Mouse (Mus musculus): ENCODE data around the gene Nrp2.

Gene Nrp2

DNA sequence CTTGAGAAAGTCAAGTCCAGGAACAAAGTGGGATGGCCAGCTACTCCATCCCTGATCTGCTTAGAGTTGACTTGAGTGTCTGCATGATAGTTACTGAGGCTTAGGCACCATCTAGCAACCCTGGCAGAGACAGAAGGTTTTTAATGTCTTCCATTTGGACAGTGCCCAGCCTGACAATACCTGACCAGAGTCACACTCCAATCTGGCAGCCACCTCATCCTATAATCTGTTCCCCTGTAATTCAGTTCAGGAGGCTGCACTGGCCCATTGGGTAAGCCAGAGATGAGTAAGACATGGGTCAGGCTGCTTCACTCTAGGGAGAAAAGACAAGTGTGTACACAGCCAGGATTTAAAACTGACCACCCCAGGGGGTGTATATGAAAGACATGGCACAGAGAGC is 79.5 kb downstream of the Nrp2 start:
- DNase-seq (ENCODE audit: low spot score in 2 of 2), result no peak

DNA sequence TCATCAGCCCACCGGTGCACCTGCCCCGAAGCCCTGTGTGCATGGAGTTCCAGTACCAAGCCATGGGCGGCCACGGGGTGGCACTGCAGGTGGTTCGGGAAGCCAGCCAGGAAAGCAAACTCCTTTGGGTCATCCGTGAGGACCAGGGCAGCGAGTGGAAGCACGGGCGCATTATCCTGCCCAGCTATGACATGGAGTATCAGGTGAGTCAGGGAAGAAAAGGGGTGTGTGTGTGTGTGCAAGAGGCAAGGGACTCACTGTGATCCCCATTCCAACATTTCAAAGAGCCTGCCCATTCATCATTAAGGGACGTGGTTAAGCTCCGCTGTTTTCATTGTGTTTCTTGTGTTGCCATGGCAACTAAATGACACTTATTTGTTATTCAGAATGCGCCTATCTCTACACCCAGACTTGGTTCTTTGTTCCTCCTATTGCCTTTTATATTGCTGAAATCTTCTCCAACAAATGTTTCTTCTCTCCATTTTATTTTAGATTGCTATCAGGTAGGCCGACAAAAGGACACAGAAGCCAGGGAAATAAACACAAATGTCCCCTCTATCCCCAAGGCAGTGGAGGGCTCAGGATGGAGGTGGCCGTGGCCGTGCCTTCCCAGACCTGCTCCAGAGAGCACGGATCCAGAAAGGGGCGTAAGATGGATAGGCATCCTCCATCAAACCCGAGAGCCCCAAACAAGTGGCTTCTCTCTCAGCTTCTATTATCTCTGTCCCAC is 80.4 kb downstream of the Nrp2 start:
- no peak for DNase-seq (ENCODE audit: low spot score in 2 of 2)

DNA sequence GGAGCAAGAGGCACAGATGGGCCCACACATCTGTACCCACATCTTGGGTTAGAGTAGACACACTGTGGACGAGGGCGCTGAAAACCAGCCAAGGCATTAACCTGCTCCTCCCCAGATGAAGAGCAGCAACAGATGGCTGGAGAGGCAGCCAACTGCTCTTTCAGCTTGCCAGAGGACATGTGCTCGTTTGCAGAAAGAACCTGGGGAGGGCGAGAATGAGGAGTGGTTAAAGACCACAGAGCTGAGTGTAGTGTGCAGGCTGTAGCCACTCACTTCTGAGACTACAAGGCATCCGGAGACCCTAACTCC is 81.0 kb downstream of the Nrp2 start:
- no peak for DNase-seq (ENCODE audit: low spot score in 2 of 2)

DNA sequence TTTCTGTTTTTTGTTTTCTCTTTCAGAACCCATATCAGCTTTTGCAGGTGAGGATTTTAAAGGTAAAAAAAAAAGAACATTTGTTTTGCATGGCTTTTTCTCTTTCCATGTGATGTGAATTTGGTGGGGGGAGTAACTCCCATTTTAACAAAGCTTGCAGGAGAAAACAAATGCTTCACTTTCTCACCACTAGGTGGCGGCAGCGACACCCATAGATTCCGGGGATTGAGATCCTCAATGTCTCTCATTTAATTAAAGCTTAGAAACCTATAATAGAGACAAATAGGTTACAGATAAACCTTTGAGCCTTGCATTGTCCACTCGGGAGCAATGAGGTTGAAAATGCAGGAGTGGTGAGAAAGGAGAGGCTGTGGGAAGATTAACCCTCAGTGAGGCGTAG is 83.2 kb downstream of the Nrp2 start:
- DNase-seq (ENCODE audit: low spot score in 2 of 2), result peak; percentile 35 to 43

DNA sequence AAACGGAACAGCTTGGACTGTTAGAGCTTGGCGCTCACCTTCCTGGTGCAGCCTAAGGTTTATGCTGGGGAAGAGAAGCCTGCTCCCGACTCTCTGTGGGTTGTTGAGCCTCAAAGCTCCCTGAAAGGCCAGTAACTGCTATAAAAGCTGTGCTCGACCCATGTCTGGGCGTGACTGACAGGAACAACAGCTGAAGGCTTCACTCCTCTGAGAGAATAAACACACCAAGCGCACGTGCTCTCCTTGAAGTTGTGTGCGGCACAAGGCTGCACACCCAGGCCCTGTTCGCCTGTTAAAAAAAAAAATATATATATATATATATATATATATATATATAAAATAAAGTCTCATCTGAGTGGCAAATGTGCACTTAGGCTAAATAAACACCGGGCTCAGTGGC is 84.5 kb downstream of the Nrp2 start:
- DNase-seq (ENCODE audit: low spot score in 2 of 2), result no peak

DNA sequence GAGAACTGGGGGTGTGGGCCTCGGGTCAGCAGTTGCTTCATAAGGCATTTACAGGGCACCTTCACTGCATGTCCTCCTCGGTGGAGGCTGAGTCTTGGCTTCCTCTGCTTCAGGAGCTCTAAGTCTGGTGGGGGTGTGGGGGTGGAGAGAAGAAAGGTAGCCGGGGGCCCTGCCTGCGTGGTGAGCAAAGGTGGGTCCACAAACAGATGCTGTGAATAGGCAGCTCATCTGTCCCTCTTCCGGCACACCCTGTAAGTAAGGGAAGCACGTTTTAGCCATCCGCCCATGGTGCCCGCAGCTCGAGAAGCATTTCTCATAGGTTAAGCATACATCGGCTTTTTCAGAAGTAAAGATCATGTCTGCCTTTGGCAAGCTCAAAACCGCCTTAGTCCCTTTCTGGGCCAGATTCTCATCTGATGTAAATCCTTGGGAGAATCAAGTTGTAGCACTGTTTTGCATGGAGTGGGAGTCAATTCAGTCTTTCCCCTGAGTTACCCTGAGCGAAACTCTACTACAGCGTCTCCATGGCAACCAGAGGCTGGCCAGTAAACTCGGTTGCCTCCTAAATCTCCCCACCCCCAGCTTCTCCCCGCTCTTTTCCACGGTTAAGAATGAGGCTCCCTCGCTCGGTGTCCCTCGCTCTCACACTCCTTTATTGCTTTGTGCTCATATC is 91.3 kb downstream of the Nrp2 start:
- no peak for DNase-seq (ENCODE audit: low spot score in 2 of 2)

DNA sequence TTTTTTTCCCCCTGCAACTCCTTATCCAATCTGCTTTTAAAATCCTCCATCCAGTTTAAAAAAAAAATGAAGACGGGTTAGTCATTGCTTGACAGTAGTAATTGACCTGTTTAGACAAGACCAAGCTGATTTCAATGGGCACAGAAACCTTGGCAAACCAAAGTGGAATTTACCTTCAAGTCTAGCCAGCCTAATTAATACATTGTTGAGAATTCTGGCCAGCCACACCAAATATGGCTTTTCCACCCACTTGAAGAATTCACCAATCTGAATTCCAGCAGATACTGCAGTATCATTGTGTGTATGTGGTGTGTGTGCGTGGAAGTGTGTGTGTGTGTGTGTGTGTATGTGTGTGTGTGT is 91.8 kb downstream of the Nrp2 start:
- no peak for DNase-seq (ENCODE audit: low spot score in 2 of 2)

DNA sequence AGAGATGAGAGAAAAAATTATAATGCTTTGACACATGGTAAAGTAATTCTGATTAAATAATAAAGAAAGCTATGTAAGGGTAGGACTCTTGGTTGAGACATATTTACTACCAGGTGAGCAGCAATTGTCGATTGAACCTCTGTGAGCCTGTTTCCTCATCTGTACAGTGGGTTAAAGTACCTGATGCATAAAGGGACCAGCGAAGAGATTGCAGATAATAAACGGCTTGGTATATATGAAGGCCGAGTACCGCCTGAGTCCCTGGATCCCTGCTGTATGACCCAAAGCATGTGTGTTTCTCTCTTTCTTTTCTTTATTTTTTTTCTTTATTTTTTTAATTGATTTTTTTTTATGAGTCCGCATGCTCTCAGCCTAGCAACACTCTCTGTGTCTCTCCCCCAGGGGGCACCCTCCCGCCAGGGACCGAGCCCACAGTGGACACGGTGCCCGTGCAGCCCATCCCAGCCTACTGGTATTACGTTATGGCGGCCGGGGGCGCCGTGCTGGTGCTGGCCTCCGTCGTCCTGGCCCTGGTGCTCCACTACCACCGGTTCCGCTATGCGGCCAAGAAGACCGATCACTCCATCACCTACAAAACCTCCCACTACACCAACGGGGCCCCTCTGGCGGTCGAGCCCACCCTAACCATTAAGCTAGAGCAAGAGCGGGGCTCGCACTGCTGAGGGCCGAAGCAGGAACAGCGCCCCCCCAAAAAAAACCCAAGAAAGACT is 92.4 kb downstream of the Nrp2 start:
- peak; percentile 59 to 64 for DNase-seq (ENCODE audit: low spot score in 2 of 2)

DNA sequence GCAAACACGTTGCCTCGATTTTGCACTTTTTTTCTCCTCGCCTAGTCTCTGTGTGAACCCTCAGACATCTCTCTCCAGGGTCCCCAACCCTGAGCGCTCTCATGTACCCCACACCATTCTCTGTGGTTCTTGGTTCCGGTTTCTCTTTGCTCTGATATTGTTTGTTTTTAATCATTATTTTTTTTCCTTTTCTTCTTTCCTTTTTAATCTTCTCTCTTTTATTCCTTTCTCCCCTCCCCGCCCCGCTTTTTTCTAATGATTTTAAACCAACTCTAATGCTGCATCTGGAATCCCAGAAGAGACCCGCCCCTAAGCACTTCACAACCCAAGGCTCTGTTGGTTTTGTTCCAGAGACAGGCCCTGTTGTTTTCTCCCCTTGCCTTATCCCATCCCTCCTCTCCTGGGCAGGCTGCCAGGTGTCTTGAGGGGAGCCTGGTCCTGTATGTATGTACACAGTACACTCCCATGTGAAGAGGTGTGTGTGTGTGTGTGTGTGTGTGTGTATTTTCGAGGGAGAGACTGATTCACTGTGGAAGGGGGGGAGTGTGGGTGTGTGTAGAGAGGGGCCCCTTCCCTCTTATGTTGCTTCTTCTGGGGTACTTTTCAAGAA is 93.1 kb downstream of the Nrp2 start:
- DNase-seq (ENCODE audit: low spot score in 2 of 2), result no peak

DNA sequence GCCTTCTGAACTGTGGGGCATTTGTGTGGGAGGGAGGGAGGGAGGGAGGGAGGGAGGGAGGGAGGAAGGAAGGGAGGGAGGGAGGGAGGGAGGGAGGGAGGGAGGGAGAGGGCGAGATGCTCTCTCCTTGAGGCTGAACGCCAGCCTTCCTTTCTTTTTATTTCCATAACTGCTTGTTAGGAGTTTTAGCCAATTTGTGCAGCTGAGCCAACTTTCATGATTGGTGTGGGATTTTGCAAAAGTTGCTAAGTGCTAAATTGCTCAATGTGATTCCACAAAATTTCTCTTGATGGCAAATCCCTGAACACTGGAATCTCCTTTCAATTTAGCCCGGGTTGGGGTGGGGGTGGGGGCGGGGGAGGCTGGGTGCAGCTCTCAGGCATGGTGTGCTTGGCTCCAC is 96.3 kb downstream of the Nrp2 start:
- no peak for DNase-seq (ENCODE audit: low spot score in 2 of 2)

DNA sequence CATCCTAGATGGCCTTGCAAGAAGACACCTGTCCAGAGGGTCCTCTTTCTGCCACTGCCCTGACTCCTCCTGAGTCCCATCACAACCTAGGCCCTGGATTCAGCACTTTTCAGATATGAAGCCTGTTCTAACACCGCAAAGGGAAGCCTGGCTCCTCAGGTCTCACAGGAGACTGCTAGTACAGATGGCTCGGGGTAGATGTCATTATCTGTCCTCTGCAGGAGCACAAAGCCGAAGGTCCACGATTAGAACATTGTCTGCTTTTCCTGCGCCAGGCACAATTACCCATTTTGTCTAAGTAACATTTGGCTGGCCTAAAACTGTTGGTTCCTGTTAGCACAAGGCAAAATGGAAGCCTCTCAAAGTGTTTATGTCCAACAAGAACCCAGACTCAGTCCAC is 97.3 kb downstream of the Nrp2 start:
- no peak for DNase-seq (ENCODE audit: low spot score in 2 of 2)

DNA sequence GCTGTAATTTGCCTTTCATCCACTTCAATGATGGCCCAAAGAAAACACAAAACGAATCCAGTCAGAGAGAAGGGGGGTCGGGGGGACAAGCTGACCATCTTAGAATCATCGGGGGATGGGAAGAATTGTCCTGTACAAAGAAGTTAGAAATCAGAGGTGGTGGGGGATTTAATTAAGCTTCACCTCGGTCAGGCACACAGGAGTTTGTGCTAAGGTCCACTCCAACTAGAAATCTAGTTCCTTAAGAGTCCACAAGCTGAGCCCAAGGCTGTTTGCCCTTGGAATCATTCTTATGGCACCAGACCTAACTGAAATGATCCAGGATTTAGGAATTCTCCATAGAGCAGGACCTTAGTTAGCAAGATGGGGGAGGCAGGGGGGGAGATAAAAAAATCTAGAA is 98.3 kb downstream of the Nrp2 start:
- no peak for DNase-seq (ENCODE audit: low spot score in 2 of 2)

DNA sequence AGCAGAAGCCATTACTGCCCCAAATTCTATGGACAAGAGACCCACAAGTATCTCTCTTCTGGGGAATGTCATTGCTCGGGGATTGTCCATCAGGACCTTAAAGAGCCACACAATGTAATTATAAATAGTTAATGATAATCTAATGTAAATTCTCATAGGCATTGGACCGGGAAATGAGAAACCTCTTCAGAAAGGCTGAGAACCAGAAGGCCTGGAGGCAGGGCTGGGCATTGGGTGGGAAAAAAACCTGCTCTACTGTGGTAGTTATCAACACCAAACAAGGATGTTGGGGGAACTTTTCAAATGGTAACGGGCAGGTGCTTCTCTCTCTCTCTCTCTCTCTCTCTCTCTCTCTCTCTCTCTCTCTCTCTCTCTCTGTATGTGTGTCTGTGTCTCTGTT is 98.8 kb downstream of the Nrp2 start:
- DNase-seq (ENCODE audit: low spot score in 2 of 2), result no peak

DNA sequence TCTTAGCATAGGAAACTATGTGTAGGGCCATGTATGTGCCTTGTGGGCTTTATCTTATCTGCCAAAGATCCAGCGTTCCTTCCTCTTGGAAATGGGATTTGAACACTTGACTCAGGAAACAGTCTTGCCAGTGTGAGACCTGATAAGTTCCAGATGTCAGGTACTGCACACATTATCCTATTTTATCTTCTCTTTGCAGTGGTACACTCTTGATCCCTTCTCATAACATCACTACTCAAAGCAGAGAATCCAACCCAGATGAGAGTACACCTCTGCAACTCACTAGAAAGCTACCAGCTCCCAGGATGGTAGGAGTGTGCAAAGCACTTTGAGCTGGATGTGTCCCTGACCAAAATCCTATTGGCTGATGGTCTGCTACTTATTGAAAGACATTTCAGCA is 100.5 kb downstream of the Nrp2 start:
- no peak for DNase-seq (ENCODE audit: low spot score in 2 of 2)

DNA sequence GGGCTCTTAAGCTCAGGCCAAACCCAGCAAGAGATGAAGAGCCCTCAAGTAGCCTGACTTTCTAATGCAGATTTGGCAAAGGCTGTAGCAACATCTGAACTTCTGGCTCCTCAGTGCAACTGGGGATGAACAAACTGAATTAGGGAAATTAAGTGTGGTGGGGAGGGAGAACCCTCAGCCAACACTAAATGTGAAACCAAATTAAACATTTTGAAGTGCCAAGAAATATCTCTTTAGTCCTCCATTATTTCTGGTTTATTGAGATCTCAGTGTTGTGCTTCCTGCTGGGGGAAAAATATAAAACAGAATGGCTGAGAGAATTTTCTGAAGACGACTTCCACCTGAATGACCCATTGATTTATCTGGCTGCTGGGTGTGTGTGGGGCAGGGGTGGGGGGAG is 102.9 kb downstream of the Nrp2 start:
- no peak for DNase-seq (ENCODE audit: low spot score in 2 of 2)

DNA sequence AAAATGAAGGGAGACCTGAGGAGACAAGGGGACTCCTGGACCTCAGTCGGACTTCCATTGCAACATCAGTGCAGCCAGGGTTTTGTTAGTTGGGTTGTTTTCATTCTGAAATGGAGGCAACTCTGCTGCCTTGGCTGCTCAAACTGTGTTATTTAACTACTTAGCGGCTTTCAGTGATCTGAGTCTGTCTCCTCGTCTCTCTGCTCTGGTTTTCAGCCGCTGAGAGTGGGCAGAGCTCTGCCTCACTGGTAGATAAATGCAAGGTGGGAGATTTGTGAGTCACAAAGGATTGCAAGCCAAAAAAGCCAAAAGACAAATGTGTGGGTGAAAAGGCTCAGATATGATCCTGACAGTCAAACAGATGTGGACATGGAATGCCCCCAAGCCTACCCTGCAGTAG is 105.3 kb downstream of the Nrp2 start:
- DNase-seq (ENCODE audit: low spot score in 2 of 2), result no peak

DNA sequence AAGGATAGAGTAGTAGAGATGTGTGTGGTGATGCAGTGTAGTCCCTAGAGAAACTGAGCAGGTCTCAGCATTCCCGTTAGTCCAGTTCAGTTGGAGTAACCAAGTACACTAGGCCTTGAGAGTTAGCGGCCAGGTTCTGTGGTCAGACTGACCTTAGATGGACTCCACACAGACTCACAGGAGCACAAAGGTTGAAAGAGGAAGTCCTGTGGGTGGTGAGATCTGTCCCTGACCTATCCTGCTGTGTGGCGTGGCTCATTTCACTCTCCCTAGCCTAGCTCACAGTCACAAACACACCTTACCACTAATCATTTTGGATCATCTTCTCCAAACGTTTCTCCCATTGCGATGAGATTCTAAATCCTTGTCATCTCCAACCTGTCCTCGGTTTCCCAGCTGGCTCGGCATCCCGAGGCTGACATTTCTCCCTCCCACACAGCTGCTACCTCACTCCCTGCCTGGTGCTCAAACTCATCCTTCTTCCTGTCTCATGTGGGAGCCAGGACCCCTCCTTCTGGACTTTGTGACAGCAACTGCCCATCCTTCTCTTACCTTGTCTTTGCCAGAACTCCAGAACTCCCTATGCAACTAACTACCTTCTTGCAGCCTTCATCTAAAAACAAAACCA is 106.6 kb downstream of the Nrp2 start:
- no peak for DNase-seq (ENCODE audit: low spot score in 2 of 2)

DNA sequence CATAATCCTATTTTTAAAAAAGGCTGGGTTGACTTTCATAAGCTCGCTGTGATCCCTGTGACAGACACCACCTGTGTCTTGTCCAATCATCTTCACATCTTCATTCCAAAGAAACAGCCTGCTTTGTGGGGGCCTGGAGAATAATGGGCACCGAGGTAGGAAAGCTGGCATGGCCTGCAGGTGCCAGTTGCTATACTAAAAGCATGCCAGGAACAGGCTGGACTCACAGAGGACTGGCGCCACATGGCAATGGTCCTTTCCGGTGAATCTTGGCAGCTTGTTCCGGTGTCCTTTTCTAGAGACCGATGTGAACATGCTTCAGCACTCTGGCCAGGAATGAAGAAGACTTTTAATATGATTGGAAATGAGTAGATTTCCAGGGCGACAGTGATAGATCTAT is 108.1 kb downstream of the Nrp2 start:
- DNase-seq (ENCODE audit: low spot score in 2 of 2), result no peak

DNA sequence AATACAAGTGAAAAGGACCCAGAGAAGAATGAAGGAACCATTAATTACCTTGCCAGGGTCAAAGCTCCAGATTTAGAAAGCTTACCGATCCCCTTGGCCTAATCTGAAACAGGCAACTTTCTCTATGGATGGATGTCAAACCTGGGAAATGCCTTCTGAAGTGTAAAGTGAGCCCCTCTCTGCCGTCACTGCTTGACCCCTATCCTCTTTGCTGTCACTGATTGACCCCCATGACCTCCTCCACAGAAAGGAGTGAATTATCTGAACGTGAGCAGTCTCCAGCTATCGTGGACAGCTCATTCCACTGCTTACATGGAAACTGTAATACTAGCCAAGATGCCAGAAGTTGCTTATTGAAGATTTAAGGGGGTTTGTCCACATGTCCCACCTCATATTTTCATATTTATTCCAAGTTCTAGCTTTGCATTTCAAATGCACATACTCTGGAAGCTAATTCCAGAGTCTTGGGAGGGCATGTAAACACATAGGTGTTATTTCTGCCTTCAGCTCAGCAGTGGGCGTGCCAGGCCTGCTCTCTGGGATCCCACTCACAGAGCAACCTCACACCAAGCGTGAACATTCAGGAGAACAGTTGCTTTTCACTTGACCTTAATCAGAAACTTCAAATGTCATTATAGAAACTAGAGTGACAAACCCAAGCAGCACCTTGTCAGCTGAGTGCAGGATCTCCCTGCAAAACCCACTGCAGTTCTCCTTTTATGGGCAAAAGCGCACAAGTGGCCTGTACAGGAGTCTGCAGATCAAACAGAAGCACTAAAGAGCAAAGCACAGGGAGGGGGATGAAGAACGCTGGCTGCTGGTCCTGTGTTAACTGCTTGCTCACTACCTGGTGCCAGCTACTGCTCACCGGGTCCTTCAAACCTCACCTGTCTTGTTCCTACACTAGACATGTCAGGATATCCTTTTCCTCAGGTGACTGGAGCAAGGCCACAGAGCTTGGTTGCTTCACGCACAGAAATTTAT is 109.9 kb downstream of the Nrp2 start:
- peak; percentile 4 to 34 for DNase-seq (ENCODE audit: low spot score in 2 of 2)

DNA sequence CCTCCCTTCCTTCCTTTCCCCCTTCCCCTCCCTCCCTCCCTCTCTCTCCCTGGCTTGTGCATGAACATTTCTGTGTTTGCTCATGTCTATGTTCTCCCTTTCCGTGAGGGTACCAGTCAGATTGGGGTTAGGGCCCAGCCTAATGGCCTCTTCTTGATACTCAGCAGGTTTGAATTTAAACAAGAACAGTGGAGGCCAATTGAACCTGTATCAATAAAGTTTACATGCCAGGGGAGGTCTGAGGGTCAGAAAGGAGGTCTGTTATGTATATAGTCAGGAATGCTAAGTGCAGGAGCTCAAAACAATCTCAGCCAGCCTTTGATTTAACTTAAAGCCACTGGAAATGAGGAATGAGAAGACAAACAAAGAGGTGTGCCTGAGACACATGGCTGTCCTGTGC is 110.9 kb downstream of the Nrp2 start:
- DNase-seq (ENCODE audit: low spot score in 2 of 2), result no peak

DNA sequence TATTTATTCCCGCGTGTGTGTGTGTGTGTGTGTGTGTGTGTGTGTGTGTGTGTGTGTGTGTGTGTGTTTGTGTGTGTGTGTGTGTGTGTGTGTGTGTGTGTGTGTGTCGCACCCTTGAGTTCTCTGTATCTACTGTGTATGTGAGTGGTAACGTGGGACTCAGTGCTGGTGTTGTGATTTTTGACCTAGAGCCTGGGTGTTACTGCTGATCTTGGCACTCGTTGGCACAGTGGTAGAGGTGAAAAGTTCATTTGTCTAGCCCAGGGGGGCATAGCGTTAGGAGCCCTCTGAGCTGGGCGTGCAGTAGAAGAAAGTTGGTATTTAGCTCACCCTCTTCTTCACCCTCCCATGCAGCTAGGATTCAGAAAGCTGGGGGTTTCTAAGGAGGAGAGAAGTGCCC is 114.5 kb downstream of the Nrp2 start:
- no peak for DNase-seq (ENCODE audit: low spot score in 2 of 2)

Measured in natural killer cell, adult 2 months (primary cell).